Mouse (Mus musculus) thymus, adult 18-20 months (tissue): ENCODE data around the gene Gm17581.
A peak's percentile ranks its signal among the peaks of the same experiment; 100 is the strongest.

ENCODE experiments used
- DNase-seq, 2 experiments: peaks; one replicate each; pipeline ENCODE4 v3.0.0; 2022; ENCODE audit warnings: mixed read lengths in 2 of 2

Gm17581 gene

DNA sequence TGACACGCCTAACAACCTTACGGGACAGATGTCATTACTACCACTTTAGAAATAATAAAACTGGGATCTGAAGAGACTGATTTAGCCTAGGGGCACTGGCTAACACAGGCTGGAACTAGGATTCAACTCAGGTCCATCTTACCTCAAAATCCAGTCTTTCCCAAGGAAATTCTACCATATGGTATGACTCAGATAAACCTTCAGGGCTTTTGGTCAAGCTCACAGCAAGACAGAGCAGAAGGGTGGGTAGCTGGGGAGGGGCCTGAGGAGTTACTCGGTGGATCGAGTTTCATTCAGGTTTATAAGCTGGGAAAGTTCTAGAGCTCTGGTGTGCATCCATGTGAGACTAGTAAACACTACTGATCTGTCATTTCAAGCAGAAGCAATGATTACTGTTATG is 46.5 kb downstream of the Gm17581 start:
- no peak for DNase-seq

DNA sequence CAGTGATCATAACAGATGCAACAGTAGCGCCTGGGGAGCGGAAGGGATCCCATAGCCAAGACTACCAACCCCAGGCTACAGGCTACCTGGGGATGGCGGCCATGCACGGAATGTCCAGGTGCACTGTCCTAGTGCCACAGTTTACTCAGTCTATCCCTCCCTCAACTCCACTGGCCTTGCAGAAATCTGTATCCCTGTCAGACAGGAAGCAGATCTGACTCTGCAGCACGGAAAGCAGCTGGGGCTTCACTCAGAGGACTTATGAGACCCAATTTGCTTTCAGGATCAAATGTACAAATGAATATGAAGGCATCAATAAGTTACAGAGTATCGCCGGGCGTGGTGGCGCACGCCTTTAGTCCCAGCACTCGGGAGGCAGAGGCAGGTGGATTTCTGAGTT is 47.9 kb downstream of the Gm17581 start:
- peak in 1 of 2 experiments; percentile 31 for DNase-seq

DNA sequence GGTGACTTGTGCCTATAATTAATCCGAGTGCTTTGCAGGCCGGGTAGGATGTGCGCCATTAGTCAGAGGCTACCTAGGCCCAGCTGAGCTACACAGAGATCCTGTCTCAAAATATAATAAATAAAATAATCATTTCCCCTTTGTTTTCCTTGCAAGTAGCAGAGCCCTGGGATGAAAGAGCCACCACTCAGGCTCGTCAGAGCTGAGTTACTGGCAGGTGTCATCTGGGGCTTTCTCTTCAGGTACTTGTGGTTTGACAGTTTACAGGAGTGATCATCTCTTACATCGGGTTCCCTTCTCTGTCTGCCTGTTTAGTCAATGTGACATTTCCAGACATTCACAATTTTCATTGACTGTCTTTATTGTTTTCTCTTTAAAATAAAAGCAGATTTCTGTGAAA is 49.1 kb downstream of the Gm17581 start:
- DNase-seq, result peak; percentile 17 to 46
